Mouse (Mus musculus): Measurements from ENCODE around the gene Slc25a25. TPM values are rescaled to one million over a fixed set of nuclear protein-coding genes. Genes with fewer than 3 reads are reported as not detected.

The Slc25a25 gene
- polyA plus RNA-seq, 1 experiment = 11.2 TPM

- Histone ChIP-seq H3K79me3 (ENCODE audit: low read depth) (peaks cover 43% of the 10 kb centered on the region), H3K27me3 (ENCODE audit: control insufficient read depth, insufficient read depth, insufficient read length) (no peaks in the 10 kb centered on the region)
- no peak for TF ChIP-seq CEBPB (IDR thresholded peaks at IDR 0.05; ENCODE audit: low read depth)
- no peak for TF ChIP-seq USF1 (IDR thresholded peaks at IDR 0.05; ENCODE audit: low read depth)
- TF ChIP-seq MAX (IDR thresholded peaks at IDR 0.05) = no peak
- no peak for TF ChIP-seq CTCF (IDR thresholded peaks at IDR 0.05; ENCODE audit: control insufficient read depth, insufficient read depth, insufficient read length)
- no peak for TF ChIP-seq MYOG (IDR thresholded peaks at IDR 0.05; ENCODE audit: control insufficient read depth, extremely low read depth, insufficient read length)
- no peak for TF ChIP-seq MYOD1 (IDR thresholded peaks at IDR 0.05; ENCODE audit: control insufficient read depth, insufficient read length, low read depth)
- no peak for TF ChIP-seq FOSL1 (IDR thresholded peaks at IDR 0.05; ENCODE audit: insufficient read depth, low read length, poor library complexity, severe bottlenecking)
Measured at GRCm38 (mm10) chr2:32440632-32441031, 10.6 kb downstream of the Slc25a25 start.

GRCm38 (mm10) chr2:32440164-32440563 lies 11.1 kb downstream of the Slc25a25 start:
- H3K79me2 ChIP-seq (ENCODE audit: control insufficient read depth, insufficient read depth) = peaks cover 100% of the 10 kb centered on the region
- peaks cover 46% of the 10 kb centered on the region for H3K79me3 ChIP-seq (ENCODE audit: low read depth)
- TF ChIP-seq CTCF (IDR thresholded peaks at IDR 0.05; ENCODE audit: control insufficient read depth, insufficient read depth, insufficient read length) (no peak), MAX (IDR thresholded peaks at IDR 0.05) (no peak), FOSL1 (IDR thresholded peaks at IDR 0.05; ENCODE audit: insufficient read depth, low read length, poor library complexity, severe bottlenecking) (no peak), MYOD1 (IDR thresholded peaks at IDR 0.05; ENCODE audit: control insufficient read depth, insufficient read length, low read depth) (no peak), CEBPB (IDR thresholded peaks at IDR 0.05; ENCODE audit: low read depth) (no peak), MYOG (IDR thresholded peaks at IDR 0.05; ENCODE audit: control insufficient read depth, extremely low read depth, insufficient read length) (no peak), USF1 (IDR thresholded peaks at IDR 0.05; ENCODE audit: low read depth) (no peak)

More at GRCm38 (mm10) chr2:32440632-32441031, 10.6 kb downstream of the Slc25a25 start:
- no peak overlapping the region for H3ac ChIP-seq (ENCODE audit: control insufficient read depth, insufficient read length, low read depth)
- H3K4me3 ChIP-seq (ENCODE audit: insufficient read depth, poor library complexity, severe bottlenecking) = no peak overlapping the region
- H3K36me3 ChIP-seq (ENCODE audit: control insufficient read depth, insufficient read depth) = peaks cover 11% of the 10 kb centered on the region
- H3K79me2 ChIP-seq (ENCODE audit: control insufficient read depth, insufficient read depth) = peaks cover 100% of the 10 kb centered on the region

GRCm38 (mm10) chr2:32439177-32439576 lies 12.1 kb downstream of the Slc25a25 start:
- H3K79me2 ChIP-seq (ENCODE audit: control insufficient read depth, insufficient read depth) = peaks cover 100% of the 10 kb centered on the region
- peaks cover 54% of the 10 kb centered on the region for H3K79me3 ChIP-seq (ENCODE audit: low read depth)
- no peak overlapping the region for H3K4me3 ChIP-seq (ENCODE audit: insufficient read depth, poor library complexity, severe bottlenecking)
- TF ChIP-seq MAX (IDR thresholded peaks at IDR 0.05) (no peak), CTCF (IDR thresholded peaks at IDR 0.05; ENCODE audit: control insufficient read depth, insufficient read depth, insufficient read length) (no peak), FOSL1 (IDR thresholded peaks at IDR 0.05; ENCODE audit: insufficient read depth, low read length, poor library complexity, severe bottlenecking) (no peak), USF1 (IDR thresholded peaks at IDR 0.05; ENCODE audit: low read depth) (no peak), MYOD1 (IDR thresholded peaks at IDR 0.05; ENCODE audit: control insufficient read depth, insufficient read length, low read depth) (no peak), CEBPB (IDR thresholded peaks at IDR 0.05; ENCODE audit: low read depth) (no peak), MYOG (IDR thresholded peaks at IDR 0.05; ENCODE audit: control insufficient read depth, extremely low read depth, insufficient read length) (no peak)
- H3ac ChIP-seq (ENCODE audit: control insufficient read depth, insufficient read length, low read depth) = no peak overlapping the region
- peaks cover under 1% of the 10 kb centered on the region for H3K36me3 ChIP-seq (ENCODE audit: control insufficient read depth, insufficient read depth)
- H3K27me3 ChIP-seq (ENCODE audit: control insufficient read depth, insufficient read depth, insufficient read length) = no peaks in the 10 kb centered on the region

More at GRCm38 (mm10) chr2:32440164-32440563, 11.1 kb downstream of the Slc25a25 start:
- H3K36me3 ChIP-seq (ENCODE audit: control insufficient read depth, insufficient read depth) = peaks cover 6% of the 10 kb centered on the region
- no peaks in the 10 kb centered on the region for H3K27me3 ChIP-seq (ENCODE audit: control insufficient read depth, insufficient read depth, insufficient read length)
- no peak overlapping the region for H3ac ChIP-seq (ENCODE audit: control insufficient read depth, insufficient read length, low read depth)
- H3K4me3 ChIP-seq (ENCODE audit: insufficient read depth, poor library complexity, severe bottlenecking) = no peak overlapping the region

- no peaks in the 10 kb centered on the region for H3K36me3 ChIP-seq (ENCODE audit: control insufficient read depth, insufficient read depth)
- TF ChIP-seq MAX (IDR thresholded peaks at IDR 0.05) = no peak
- no peak for TF ChIP-seq USF1 (IDR thresholded peaks at IDR 0.05; ENCODE audit: low read depth)
- TF ChIP-seq MYOD1 (IDR thresholded peaks at IDR 0.05; ENCODE audit: control insufficient read depth, insufficient read length, low read depth) = no peak
- TF ChIP-seq CEBPB (IDR thresholded peaks at IDR 0.05; ENCODE audit: low read depth) = no peak
- no peak for TF ChIP-seq CTCF (IDR thresholded peaks at IDR 0.05; ENCODE audit: control insufficient read depth, insufficient read depth, insufficient read length)
- TF ChIP-seq MYOG (IDR thresholded peaks at IDR 0.05; ENCODE audit: control insufficient read depth, extremely low read depth, insufficient read length) = no peak
- no peak for TF ChIP-seq FOSL1 (IDR thresholded peaks at IDR 0.05; ENCODE audit: insufficient read depth, low read length, poor library complexity, severe bottlenecking)
- H3ac ChIP-seq (ENCODE audit: control insufficient read depth, insufficient read length, low read depth) = no peak overlapping the region
- H3K79me2 ChIP-seq (ENCODE audit: control insufficient read depth, insufficient read depth) = peaks cover 100% of the 10 kb centered on the region
- no peaks in the 10 kb centered on the region for H3K27me3 ChIP-seq (ENCODE audit: control insufficient read depth, insufficient read depth, insufficient read length)
- H3K4me3 ChIP-seq (ENCODE audit: insufficient read depth, poor library complexity, severe bottlenecking) = no peak overlapping the region
- H3K79me3 ChIP-seq (ENCODE audit: low read depth) = peaks cover 55% of the 10 kb centered on the region
Measured at GRCm38 (mm10) chr2:32438733-32439132, 12.5 kb downstream of the Slc25a25 start.

GRCm38 (mm10) chr2:32437612-32438166 lies 13.6 kb downstream of the Slc25a25 start:
- H3K36me3 ChIP-seq (ENCODE audit: control insufficient read depth, insufficient read depth) = no peaks in the 10 kb centered on the region
- H3K79me3 ChIP-seq (ENCODE audit: low read depth) = peaks cover 54% of the 10 kb centered on the region
- H3ac ChIP-seq (ENCODE audit: control insufficient read depth, insufficient read length, low read depth) = no peak overlapping the region
- peaks cover 100% of the 10 kb centered on the region for H3K79me2 ChIP-seq (ENCODE audit: control insufficient read depth, insufficient read depth)
- no peak overlapping the region for H3K4me3 ChIP-seq (ENCODE audit: insufficient read depth, poor library complexity, severe bottlenecking)
- TF ChIP-seq CTCF (IDR thresholded peaks at IDR 0.05; ENCODE audit: control insufficient read depth, insufficient read depth, insufficient read length) = no peak
- H3K27me3 ChIP-seq (ENCODE audit: control insufficient read depth, insufficient read depth, insufficient read length) = no peaks in the 10 kb centered on the region
